8 mouse cellular contexts compared by ENCODE assay signal in genomic region chr9:21368131-21368584, GRCm38 (mm10). TPM values are rescaled to one million over a fixed set of nuclear protein-coding genes. Genes with fewer than 3 reads are reported as not detected.
DNase-seq lines count a peak whose midpoint lies in the region; ATAC-seq and TF ChIP-seq lines count a peak whose summit lies in the region.

No protein-coding gene starts in this region.

- no peak; the same call in 1 of the 2 replicates for TF ChIP-seq POLR2A in brain, embryonic 14.5 days (IDR thresholded peaks at IDR 0.05; ENCODE audit: borderline replicate concordance, extremely low read depth, insufficient read depth, insufficient read length, poor library complexity, severe bottlenecking)

- H3K9ac ChIP-seq in heart, embryonic 13.5 days = peak overlapping the region; percentile 94
- H3K9ac ChIP-seq in liver, embryonic 14.5 days (replicated peaks) = peak overlapping the region; percentile 74
- peak overlapping the region; percentile 97 for H3K9ac ChIP-seq in neural tube, embryonic 11.5 days (ENCODE audit: low read length)
- H3K9ac ChIP-seq in stomach, embryonic 16.5 days (ENCODE audit: low read length) = peak overlapping the region; percentile 86

- peak; percentile 33 for ATAC-seq in heart, embryonic 13.5 days (ENCODE audit: extremely low read depth, insufficient number of reproducible peaks, low FRiP score, low TSS enrichment)
- peak; percentile 29 for ATAC-seq in liver, embryonic 14.5 days (ENCODE audit: insufficient read depth)
- ATAC-seq in neural tube, embryonic 11.5 days (ENCODE audit: insufficient read depth, low FRiP score, low TSS enrichment) = peak; percentile 50
- ATAC-seq in stomach, embryonic 16.5 days (ENCODE audit: insufficient read depth, low FRiP score) = peak; percentile 35

- TF ChIP-seq EP300 in liver, embryonic 14.5 days (IDR thresholded peaks at IDR 0.05; ENCODE audit: low read depth) = no peak

- H3K9me3 ChIP-seq in erythroblast, embryonic 14.5 days (ENCODE audit: control insufficient read depth, low read length) = no peaks in the 10 kb centered on the region
- H3K9me3 ChIP-seq in heart, embryonic 13.5 days = no peaks in the 10 kb centered on the region
- H3K9me3 ChIP-seq in liver, embryonic 14.5 days (ENCODE audit: control insufficient read depth, low read length) = no peaks in the 10 kb centered on the region
- no peaks in the 10 kb centered on the region for H3K9me3 ChIP-seq in neural tube, embryonic 11.5 days (ENCODE audit: control insufficient read depth, low read length)
- no peaks in the 10 kb centered on the region for H3K9me3 ChIP-seq in stomach, embryonic 16.5 days (replicated peaks; ENCODE audit: control insufficient read depth, low read length)

- peaks cover 46% of the 10 kb centered on the region for H3K79me3 ChIP-seq in C2C12 (ENCODE audit: low read depth)

- no peaks in the 10 kb centered on the region for H3K27me3 ChIP-seq in C2C12 (ENCODE audit: control insufficient read depth, insufficient read depth, insufficient read length)
- peaks cover 2% of the 10 kb centered on the region for H3K27me3 ChIP-seq in erythroblast, embryonic 14.5 days (ENCODE audit: control insufficient read depth)
- H3K27me3 ChIP-seq in heart, embryonic 13.5 days (replicated peaks) = no peaks in the 10 kb centered on the region
- no peaks in the 10 kb centered on the region for H3K27me3 ChIP-seq in liver, embryonic 14.5 days (ENCODE audit: control insufficient read depth, insufficient read depth, low read length)
- no peaks in the 10 kb centered on the region for H3K27me3 ChIP-seq in neural tube, embryonic 11.5 days (ENCODE audit: control insufficient read depth, insufficient read depth, low read length)
- H3K27me3 ChIP-seq in stomach, embryonic 16.5 days (ENCODE audit: control insufficient read depth, insufficient read depth, low read length) = no peaks in the 10 kb centered on the region

- peaks cover 39% of the 10 kb centered on the region for H3K4me1 ChIP-seq in erythroblast, embryonic 14.5 days (ENCODE audit: control insufficient read depth)
- H3K4me1 ChIP-seq in heart, embryonic 13.5 days = peaks cover 38% of the 10 kb centered on the region
- peaks cover 7 to 8% of the 10 kb centered on the region in 2 experiments for H3K4me1 ChIP-seq in liver, embryonic 14.5 days (replicated peaks; ENCODE audit: control insufficient read depth in 2 of 2, insufficient read depth in 2 of 2, low read length in 1 of 2)
- peaks cover 7% of the 10 kb centered on the region; the same call in 1 of the 2 replicates for H3K4me1 ChIP-seq in neural tube, embryonic 11.5 days (ENCODE audit: control insufficient read depth, insufficient read depth, low read length)
- H3K4me1 ChIP-seq in stomach, embryonic 16.5 days (ENCODE audit: control insufficient read depth, insufficient read depth, low read length) = peaks cover 13% of the 10 kb centered on the region

- WGBS in heart, embryonic 13.5 days = under 1% methylated on average over 37 of the region's 38 CpGs
- WGBS in liver, embryonic 14.5 days (ENCODE audit: insufficient replicate concordance) = under 1% methylated on average over 38 of the region's 38 CpGs
- WGBS in neural tube, embryonic 11.5 days = 1% methylated on average over 37 of the region's 38 CpGs
- under 1% methylated on average over 38 of the region's 38 CpGs for WGBS in stomach, embryonic 16.5 days

- TF ChIP-seq CTCF in C2C12 (IDR thresholded peaks at IDR 0.05; ENCODE audit: control insufficient read depth, insufficient read depth, insufficient read length) = no peak
- no peak for TF ChIP-seq CTCF in brain, embryonic 14.5 days (IDR thresholded peaks at IDR 0.05; ENCODE audit: borderline replicate concordance, extremely low read depth, insufficient read depth, insufficient read length)
- TF ChIP-seq CTCF in liver, embryonic 14.5 days (IDR thresholded peaks at IDR 0.05; ENCODE audit: low read depth) = no peak

- peak overlapping the region; percentile 92 for H3K27ac ChIP-seq in heart, embryonic 13.5 days (replicated peaks)
- peak overlapping the region; percentile 5 for H3K27ac ChIP-seq in liver, embryonic 14.5 days
- H3K27ac ChIP-seq in neural tube, embryonic 11.5 days (ENCODE audit: low read depth, low read length) = peak overlapping the region; percentile 81
- H3K27ac ChIP-seq in stomach, embryonic 16.5 days (ENCODE audit: low read length) = peak overlapping the region; percentile 87

- peak overlapping the region; percentile 85 for H3K4me3 ChIP-seq in C2C12 (ENCODE audit: insufficient read depth, poor library complexity, severe bottlenecking)
- peak overlapping the region; percentile 77 for H3K4me3 ChIP-seq in erythroblast, embryonic 14.5 days (replicated peaks)
- H3K4me3 ChIP-seq in heart, embryonic 13.5 days = peak overlapping the region; percentile 94
- H3K4me3 ChIP-seq in liver, embryonic 14.5 days (ENCODE audit: insufficient read depth in 1 of 2, low read depth in 2 of 2, low read length in 2 of 2) = peak overlapping the region; percentile 72 to 88
- peak overlapping the region; percentile 79 for H3K4me3 ChIP-seq in neural tube, embryonic 11.5 days (ENCODE audit: low read depth, low read length)
- H3K4me3 ChIP-seq in stomach, embryonic 16.5 days (replicated peaks; ENCODE audit: low read length) = peak overlapping the region; percentile 72

- peak; percentile 81 for DNase-seq in brain, embryonic 14.5 days (ENCODE audit: low read depth)
- peak; percentile 76 for DNase-seq in kidney, postnatal 14 days
- peak; percentile 45 to 56 (median 46) for DNase-seq in liver, embryonic 14.5 days (ENCODE audit: low read depth in 3 of 3, low spot score in 3 of 3)
- DNase-seq in neural tube, embryonic 11.5 days (ENCODE audit: low spot score) = peak; percentile 88

- H3ac ChIP-seq in C2C12 (ENCODE audit: control insufficient read depth, insufficient read length, low read depth) = peak overlapping the region; percentile 83

- peak overlapping the region; percentile 82 for H3K4me2 ChIP-seq in heart, embryonic 13.5 days
- H3K4me2 ChIP-seq in liver, embryonic 14.5 days (ENCODE audit: low read depth) = peak overlapping the region; percentile 94
- H3K4me2 ChIP-seq in neural tube, embryonic 11.5 days (ENCODE audit: low read depth) = peak overlapping the region; percentile 88
- H3K4me2 ChIP-seq in stomach, embryonic 16.5 days (ENCODE audit: low read depth, low read length) = peak overlapping the region; percentile 85

- peaks cover 19% of the 10 kb centered on the region for H3K36me3 ChIP-seq in C2C12 (ENCODE audit: control insufficient read depth, insufficient read depth)
- H3K36me3 ChIP-seq in erythroblast, embryonic 14.5 days (ENCODE audit: control insufficient read depth) = peaks cover 17% of the 10 kb centered on the region
- peaks cover 18% of the 10 kb centered on the region for H3K36me3 ChIP-seq in heart, embryonic 13.5 days
- H3K36me3 ChIP-seq in liver, embryonic 14.5 days (replicated peaks; ENCODE audit: control insufficient read depth, insufficient read depth, low read depth) = no peaks in the 10 kb centered on the region
- no peaks in the 10 kb centered on the region for H3K36me3 ChIP-seq in neural tube, embryonic 11.5 days (ENCODE audit: control insufficient read depth, insufficient read depth, low read length)
- no peaks in the 10 kb centered on the region for H3K36me3 ChIP-seq in stomach, embryonic 16.5 days (ENCODE audit: control insufficient read depth, insufficient read depth, low read length)

- H3K79me2 ChIP-seq in C2C12 (ENCODE audit: control insufficient read depth, insufficient read depth) = peaks cover 53% of the 10 kb centered on the region

RNA-seq across cellular contexts. Expression of gene Ilf3, which starts 0.5 kb away (rescaled TPM):
- 66.6 TPM for polyA plus RNA-seq in C2C12 (2012; fragmentation: generic; extraction: Trizol)
- polyA plus RNA-seq in brain, embryonic 14.5 days (2012; rRNA removed) = 202 and 216 TPM in 2 replicates
- polyA plus RNA-seq in erythroblast, embryonic 14.5 days (2012) = 4.7 and 5.2 TPM in 2 replicates
- polyA plus RNA-seq in heart, embryonic 13.5 days (2015; fragmentation: Nextera tagmentation; extraction: Ambion mirVana) = 115 and 120 TPM in 2 replicates
- 23.3 and 28.2 TPM in 2 replicates for polyA plus RNA-seq in liver, embryonic 14.5 days (2012; rRNA removed)
- polyA plus RNA-seq in liver, embryonic 14.5 days (2014; fragmentation: Nextera tagmentation; extraction: Ambion mirVana) = 33.5 and 36.8 TPM in 2 replicates
- 270 and 288 TPM in 2 replicates for polyA plus RNA-seq in neural tube, embryonic 11.5 days (2014; fragmentation: Nextera tagmentation; extraction: Ambion mirVana)
- polyA plus RNA-seq in stomach, embryonic 16.5 days (2015; fragmentation: Nextera tagmentation; extraction: Ambion mirVana) = 144 and 147 TPM in 2 replicates

RNA-seq across cellular contexts. Expression of gene Qtrt1, which starts 43.5 kb away (rescaled TPM):
- 61.7 TPM for polyA plus RNA-seq in C2C12 (2012; fragmentation: generic; extraction: Trizol)
- 81.4 and 92.1 TPM in 2 replicates for polyA plus RNA-seq in brain, embryonic 14.5 days (2012; rRNA removed)
- polyA plus RNA-seq in erythroblast, embryonic 14.5 days (2012) = 1.7 and 2.0 TPM in 2 replicates
- polyA plus RNA-seq in heart, embryonic 13.5 days (2015; fragmentation: Nextera tagmentation; extraction: Ambion mirVana) = 27.6 and 28.6 TPM in 2 replicates
- polyA plus RNA-seq in liver, embryonic 14.5 days (2012; rRNA removed) = 20.0 and 25.4 TPM in 2 replicates
- polyA plus RNA-seq in liver, embryonic 14.5 days (2014; fragmentation: Nextera tagmentation; extraction: Ambion mirVana) = 20.0 and 20.9 TPM in 2 replicates
- polyA plus RNA-seq in neural tube, embryonic 11.5 days (2014; fragmentation: Nextera tagmentation; extraction: Ambion mirVana) = 47.8 and 51.8 TPM in 2 replicates
- polyA plus RNA-seq in stomach, embryonic 16.5 days (2015; fragmentation: Nextera tagmentation; extraction: Ambion mirVana) = 51.1 and 51.4 TPM in 2 replicates

RNA-seq across cellular contexts. Expression of gene Slc44a2, which starts 47.7 kb away (rescaled TPM):
- polyA plus RNA-seq in C2C12 (2012; fragmentation: generic; extraction: Trizol) = 221 TPM
- polyA plus RNA-seq in brain, embryonic 14.5 days (2012; rRNA removed) = 70.1 and 75.6 TPM in 2 replicates
- polyA plus RNA-seq in erythroblast, embryonic 14.5 days (2012) = 0.76 and 0.82 TPM in 2 replicates
- 56.9 and 60.3 TPM in 2 replicates for polyA plus RNA-seq in heart, embryonic 13.5 days (2015; fragmentation: Nextera tagmentation; extraction: Ambion mirVana)
- polyA plus RNA-seq in liver, embryonic 14.5 days (2012; rRNA removed) = 10.0 TPM in 2 replicates
- 11.6 and 12.7 TPM in 2 replicates for polyA plus RNA-seq in liver, embryonic 14.5 days (2014; fragmentation: Nextera tagmentation; extraction: Ambion mirVana)
- polyA plus RNA-seq in neural tube, embryonic 11.5 days (2014; fragmentation: Nextera tagmentation; extraction: Ambion mirVana) = 79.1 and 81.5 TPM in 2 replicates
- polyA plus RNA-seq in stomach, embryonic 16.5 days (2015; fragmentation: Nextera tagmentation; extraction: Ambion mirVana) = 116 and 130 TPM in 2 replicates

RNA-seq across cellular contexts. Expression of gene Ap1m2, which starts 56.0 kb away (rescaled TPM):
- not detected for polyA plus RNA-seq in C2C12 (2012; fragmentation: generic; extraction: Trizol)
- polyA plus RNA-seq in brain, embryonic 14.5 days (2012; rRNA removed) = 2.4 and 2.9 TPM in 2 replicates
- polyA plus RNA-seq in erythroblast, embryonic 14.5 days (2012) = not detected in 2 replicates
- polyA plus RNA-seq in heart, embryonic 13.5 days (2015; fragmentation: Nextera tagmentation; extraction: Ambion mirVana) = 1.7 and 2.1 TPM in 2 replicates
- polyA plus RNA-seq in liver, embryonic 14.5 days (2012; rRNA removed) = 0.06 and 0.07 TPM in 2 replicates
- 0.16 and 0.24 TPM in 2 replicates for polyA plus RNA-seq in liver, embryonic 14.5 days (2014; fragmentation: Nextera tagmentation; extraction: Ambion mirVana)
- 2.0 and 2.7 TPM in 2 replicates for polyA plus RNA-seq in neural tube, embryonic 11.5 days (2014; fragmentation: Nextera tagmentation; extraction: Ambion mirVana)
- polyA plus RNA-seq in stomach, embryonic 16.5 days (2015; fragmentation: Nextera tagmentation; extraction: Ambion mirVana) = 77.7 and 86.3 TPM in 2 replicates

RNA-seq across cellular contexts. Expression of gene Dnm2, which starts 56.5 kb away (rescaled TPM):
- polyA plus RNA-seq in C2C12 (2012; fragmentation: generic; extraction: Trizol) = 64.4 TPM
- polyA plus RNA-seq in brain, embryonic 14.5 days (2012; rRNA removed) = 79.7 and 92.2 TPM in 2 replicates
- 112 and 129 TPM in 2 replicates for polyA plus RNA-seq in erythroblast, embryonic 14.5 days (2012)
- 66.8 and 67.6 TPM in 2 replicates for polyA plus RNA-seq in heart, embryonic 13.5 days (2015; fragmentation: Nextera tagmentation; extraction: Ambion mirVana)
- 30.7 and 31.6 TPM in 2 replicates for polyA plus RNA-seq in liver, embryonic 14.5 days (2012; rRNA removed)
- polyA plus RNA-seq in liver, embryonic 14.5 days (2014; fragmentation: Nextera tagmentation; extraction: Ambion mirVana) = 36.8 and 41.8 TPM in 2 replicates
- polyA plus RNA-seq in neural tube, embryonic 11.5 days (2014; fragmentation: Nextera tagmentation; extraction: Ambion mirVana) = 66.3 and 69.7 TPM in 2 replicates
- polyA plus RNA-seq in stomach, embryonic 16.5 days (2015; fragmentation: Nextera tagmentation; extraction: Ambion mirVana) = 81.4 and 97.2 TPM in 2 replicates

Comparison
In these comparisons a context has a peak if more than half of its experiments do, and no peak if none do; other contexts are left out.
1. Peak in every context shown above with its lines: DNase-seq, ATAC-seq, H3K4me3 ChIP-seq and H3K27ac ChIP-seq.
2. H3K27ac ChIP-seq: peak in every context shown above with its lines; median percentile 92 in heart, embryonic 13.5 days; 87 in stomach, embryonic 16.5 days; 81 in neural tube, embryonic 11.5 days; 5 in liver, embryonic 14.5 days.